Mouse (Mus musculus) naive thymus-derived CD4-positive, alpha-beta T cell, adult 2 months (primary cell): Measurements from ENCODE around the gene Tubgcp3.
"Not testable (repeated sequence)": the region's sequence is repeated elsewhere in the genome, so short reads cannot be mapped to it uniquely, and the experiment has no call there.

ENCODE experiments used
- DNase-seq: peaks from one replicate; pipeline ENCODE4 v3.0.0-alpha.2; 2011; ENCODE audit warnings: low read depth

Gene Tubgcp3

DNA sequence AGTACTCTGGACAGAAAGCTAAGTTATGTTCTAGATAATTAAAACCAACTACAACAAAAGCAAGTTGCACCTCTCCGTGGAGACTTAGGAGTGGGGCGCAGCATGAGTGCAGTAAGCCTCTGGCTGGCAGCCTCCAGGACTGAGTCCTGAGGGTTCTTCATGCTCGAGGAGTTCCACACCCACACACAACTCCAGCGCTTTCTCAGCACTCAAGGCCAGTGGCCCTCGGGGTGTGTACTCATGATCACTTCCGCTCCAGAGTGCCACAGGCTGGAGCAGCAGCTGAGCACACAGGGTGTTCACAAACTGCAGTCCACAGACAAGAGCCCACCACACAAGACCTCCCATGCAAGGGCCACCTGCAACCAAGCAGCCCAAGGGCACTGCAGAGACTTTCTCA is 30.5 kb downstream of the Tubgcp3 start:
- no peak for DNase-seq

DNA sequence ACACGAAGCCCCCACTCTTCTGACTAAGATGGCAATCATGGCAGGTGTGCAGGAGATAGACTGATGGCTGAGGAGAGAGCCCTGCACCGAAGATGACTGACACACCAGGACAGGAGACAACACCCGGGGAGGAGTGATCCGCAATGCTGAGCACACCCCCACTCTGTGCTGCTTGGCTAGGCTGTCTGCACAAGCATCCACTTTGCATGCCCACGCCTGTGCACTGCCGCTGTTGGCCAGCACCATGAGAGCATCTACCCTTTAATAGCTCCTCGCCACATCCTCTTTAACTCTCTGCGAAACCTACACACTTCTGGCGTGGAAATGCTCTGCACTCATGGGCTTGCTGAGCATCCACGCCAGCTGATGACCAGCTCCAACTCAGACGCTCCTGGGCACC is 33.6 kb downstream of the Tubgcp3 start:
- DNase-seq: no peak

DNA sequence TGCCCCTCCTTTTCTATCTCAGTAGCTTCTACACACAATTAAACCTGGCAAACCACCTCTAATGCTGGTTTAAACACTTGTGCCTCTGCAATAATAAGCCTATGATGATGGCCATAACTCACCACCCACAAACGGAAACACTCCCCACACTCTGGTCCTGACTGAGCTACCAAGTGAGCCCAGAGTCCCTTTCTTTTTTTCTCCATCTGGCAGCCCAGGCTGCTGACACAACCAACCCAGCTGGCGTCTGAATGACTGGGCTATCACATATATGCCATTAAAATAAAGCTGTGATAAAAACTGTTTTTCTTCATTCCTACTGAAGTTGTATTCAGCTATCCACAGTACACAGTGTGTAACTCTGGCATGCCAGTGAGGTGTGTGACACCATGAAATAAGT is 36.7 kb downstream of the Tubgcp3 start:
- no peak for DNase-seq

DNA sequence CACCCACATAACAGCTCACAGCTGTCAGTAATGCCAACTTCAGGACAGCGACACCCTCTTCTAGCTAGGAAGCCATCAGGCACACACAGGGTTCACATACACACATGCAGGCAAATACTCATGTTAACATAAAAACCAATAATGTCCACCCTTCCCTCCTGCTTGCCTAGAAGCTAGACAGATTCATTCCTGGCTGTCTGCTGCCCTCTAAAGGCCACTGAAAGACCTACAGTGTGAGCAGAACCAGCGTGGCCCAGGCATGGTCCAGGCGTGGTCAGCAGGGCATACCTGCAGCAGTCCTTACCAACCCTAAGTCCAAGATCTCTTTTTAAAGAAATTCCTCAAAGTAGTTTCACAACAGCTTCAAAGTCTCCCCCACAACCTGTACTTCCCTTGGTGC is 43.0 kb downstream of the Tubgcp3 start:
- peak; percentile 29 for DNase-seq

DNA sequence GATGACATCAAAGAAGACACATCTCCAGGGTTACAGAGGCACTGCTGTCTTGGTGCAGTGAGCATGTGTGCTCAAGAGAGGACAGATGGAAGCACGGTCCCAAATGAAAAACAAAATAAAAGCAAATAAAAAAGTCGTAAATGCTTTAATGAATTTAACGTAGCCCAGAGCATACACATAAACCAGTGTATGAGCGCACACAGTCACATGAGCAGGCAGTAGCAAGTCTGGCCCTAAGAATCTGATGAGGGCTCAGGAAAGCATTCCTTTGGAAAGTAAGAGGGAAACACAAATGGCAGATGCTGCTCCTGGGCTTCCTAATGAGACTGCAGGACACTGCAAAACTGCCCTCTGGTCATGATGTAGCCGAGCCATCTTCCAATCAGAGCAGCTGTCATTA is 46.2 kb downstream of the Tubgcp3 start:
- DNase-seq: no peak

DNA sequence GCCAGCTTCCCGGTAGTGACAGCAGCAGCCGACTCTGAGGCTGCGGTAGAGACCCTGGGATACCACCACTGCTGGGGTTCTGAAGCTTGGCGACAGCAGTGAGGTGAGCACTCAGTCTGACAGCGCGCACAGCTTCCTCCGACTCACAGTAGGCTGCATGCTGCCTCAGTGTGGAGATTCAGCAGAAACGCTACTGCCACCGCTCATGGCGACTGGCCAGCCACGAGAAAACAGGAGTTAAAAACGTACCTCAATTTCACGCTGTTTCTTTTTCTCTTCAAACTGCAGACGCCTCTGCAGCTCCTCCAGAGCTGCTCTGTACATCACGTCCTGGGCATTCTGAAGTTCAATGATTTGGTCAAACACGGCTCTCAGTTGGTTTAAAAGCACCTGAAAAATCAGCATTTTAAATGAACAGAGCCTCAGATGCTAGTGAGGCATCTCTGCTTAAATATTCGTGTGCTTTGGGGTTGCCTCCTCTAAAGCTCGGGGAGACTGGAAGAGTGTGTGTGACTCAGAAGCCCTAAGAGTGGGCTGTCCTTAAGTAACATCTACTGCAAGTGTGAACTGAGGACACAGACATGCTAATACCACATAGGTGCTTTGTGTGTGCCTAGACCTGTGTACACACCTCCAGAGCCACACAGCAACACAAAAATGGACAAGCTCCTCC is 50.4 kb downstream of the Tubgcp3 start:
- no peak for DNase-seq

DNA sequence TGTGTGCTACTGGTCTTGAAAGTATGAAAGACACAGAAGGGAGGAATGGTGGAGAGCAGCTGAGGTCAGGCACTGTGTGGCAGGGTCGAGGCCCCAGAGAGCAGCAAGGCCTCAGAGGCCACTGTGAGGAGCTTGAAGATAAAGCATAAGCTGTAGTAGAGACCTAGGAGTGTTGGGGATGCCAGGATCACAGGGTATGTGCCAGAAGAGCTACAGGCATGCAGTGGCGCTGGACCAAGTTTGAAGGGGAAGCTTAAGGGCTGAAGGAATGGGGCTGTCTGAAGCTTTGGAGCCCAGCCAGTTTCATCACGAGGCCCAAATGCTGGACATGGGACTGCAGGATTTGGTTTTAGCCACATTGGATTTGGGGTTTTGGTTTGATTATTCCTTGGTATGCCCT is 54.7 kb downstream of the Tubgcp3 start:
- DNase-seq: not testable (repeated sequence)

DNA sequence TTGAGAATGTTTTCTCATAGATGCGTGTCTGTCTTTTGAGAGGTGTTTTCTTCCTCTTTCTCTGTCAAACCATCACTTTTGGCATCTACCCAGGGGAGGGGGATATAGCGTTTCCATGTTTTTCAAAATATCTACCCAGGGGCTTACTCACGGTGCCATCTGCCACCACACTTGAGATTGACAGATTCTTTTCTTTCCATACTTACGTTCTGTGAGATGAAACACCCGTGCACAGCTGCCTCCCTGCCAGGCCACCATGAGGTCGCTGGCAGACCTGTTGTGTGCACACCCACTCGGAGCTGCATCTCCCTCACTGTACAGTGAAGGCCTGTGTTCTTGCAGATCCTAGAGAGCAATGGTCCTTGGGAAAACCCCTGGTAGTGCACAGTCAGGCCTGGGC is 58.8 kb downstream of the Tubgcp3 start:
- no peak for DNase-seq

DNA sequence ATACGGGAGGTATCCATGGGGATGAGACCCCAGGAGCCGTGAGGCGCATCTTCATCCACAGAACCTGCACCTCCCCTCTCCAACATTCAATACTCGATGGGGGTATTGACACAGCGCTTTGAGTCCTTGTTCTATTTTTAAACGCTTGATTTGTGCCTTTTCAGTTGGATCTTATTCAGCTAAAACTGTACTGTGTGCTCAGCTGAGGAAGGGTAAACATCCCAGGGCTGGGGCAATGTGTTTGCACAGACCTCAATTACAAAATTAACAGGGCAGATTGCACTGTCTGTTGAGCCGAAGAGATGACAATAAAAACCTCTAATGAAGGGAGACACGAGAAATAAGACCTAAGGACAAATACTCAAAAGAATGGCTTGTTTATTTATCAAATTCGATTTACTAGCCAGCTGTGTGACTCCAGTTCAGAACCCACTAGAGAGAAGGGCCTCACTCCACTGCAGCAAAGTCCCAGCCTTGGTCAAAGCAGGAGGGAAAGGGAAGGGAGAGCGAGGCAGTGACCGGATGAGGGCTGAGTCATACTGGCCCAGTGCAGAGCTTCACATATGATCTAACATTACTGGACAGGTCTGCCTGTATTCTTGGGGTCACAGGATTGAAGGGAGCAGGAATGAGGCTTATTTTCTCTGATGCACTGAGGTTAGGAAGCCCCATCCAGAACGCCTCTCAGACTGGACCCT is 62.1 kb downstream of the Tubgcp3 start:
- no peak for DNase-seq

DNA sequence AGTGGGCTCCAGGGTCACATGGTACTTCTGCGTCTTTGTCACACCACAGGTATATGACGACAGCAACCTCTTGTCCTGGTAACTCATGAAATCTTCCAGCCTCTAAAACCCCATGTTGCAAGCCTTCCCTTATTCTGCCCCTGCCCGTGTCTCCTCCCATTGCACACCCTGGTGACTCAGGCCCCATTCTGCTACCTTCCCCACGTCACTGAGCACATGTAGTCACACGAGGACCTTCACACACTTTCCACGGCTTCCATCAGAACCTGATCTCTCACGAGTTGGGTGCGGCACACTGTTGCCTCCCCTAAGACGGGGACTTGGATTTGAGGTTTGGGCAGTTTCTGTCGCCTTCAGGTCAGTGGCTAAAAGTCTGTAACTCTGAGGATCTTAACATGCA is 63.2 kb downstream of the Tubgcp3 start:
- DNase-seq: no peak

DNA sequence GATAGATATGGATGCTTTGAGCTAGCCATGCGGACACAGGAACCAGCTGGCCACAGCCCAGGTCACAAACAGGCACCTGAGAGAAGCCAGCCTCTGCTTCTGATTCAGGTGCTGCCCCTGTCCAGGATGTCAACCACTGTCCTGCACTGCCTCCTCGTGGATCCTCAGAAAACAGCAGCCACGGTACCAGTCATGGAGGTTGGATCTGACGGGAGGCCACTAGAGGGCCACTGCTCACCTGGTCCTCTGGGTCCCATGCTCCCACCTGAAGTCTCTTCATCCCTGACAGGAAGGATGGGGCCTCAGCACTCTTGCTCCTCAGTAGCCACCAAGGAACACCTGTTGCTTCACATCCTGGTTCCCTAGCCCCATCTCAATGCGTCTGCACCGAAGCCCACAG is 64.8 kb downstream of the Tubgcp3 start:
- DNase-seq: peak; percentile 78

DNA sequence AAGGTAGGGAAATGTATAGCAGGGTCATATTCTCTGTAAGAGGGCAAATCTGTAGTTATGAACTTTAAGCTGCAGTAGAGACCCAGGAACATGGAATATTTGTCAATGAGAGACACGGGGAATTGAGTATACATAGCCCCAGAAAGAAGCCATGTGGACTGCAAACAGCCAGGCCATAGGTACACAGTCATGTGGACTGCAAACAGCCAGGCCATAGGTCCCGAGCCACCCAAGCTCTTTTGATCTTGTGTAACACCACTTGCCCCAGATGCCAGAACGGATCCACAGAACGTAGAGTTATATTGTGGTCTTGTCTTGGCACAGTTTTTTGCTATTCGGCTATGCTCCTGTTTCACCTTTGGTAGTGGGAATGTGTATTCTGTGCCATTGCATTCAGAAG is 88.3 kb downstream of the Tubgcp3 start:
- DNase-seq: no peak

DNA sequence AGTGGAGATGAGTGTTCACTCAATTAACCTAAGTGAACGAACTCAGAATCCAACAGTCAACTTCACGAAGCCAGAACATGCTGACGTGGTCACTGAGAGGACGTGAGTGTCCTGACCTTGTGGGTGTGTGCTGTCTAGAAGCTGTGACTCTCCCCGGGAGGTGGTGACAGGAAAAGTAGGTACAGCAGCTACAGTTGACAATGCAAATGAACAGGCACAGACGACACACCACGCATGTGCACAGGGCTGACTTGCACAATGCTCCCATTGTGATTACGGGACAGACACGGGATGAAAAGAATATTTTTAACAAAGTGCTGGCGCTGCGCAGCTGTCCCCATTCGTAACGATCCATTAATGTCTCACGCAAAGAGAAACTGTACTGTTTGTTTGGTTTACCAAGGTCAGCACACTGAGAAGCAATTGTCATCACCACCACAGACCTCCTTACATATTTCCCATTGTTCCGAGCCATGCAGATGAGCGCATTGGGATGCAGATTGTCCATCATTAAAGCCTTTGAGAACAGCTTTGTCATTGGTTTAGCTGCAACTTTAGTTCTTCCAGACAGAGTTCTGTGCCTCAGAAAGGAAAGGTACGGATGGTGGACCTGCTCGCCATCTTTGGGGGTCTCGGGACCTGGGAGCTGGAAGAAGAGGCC is 92.6 kb downstream of the Tubgcp3 start:
- not testable (repeated sequence) for DNase-seq

DNA sequence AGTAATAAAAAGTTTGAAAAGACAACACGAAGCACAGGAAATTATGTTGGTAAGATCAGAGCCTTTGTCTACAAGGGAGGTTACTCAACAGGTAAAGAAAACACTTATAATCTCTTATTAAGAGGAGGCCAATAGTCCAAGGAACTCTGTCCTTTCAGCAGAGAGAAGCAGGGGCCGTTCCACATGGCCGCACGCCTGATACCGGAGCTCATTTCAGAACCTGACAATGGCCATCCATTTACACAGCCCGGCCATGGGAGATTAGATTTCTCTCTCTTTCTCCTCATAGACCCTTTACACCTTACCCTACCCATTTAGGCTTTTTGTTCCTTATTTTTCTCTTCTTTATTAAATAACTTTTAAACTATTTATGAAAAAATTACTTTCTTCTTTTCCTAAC is 95.3 kb downstream of the Tubgcp3 start:
- no peak for DNase-seq

DNA sequence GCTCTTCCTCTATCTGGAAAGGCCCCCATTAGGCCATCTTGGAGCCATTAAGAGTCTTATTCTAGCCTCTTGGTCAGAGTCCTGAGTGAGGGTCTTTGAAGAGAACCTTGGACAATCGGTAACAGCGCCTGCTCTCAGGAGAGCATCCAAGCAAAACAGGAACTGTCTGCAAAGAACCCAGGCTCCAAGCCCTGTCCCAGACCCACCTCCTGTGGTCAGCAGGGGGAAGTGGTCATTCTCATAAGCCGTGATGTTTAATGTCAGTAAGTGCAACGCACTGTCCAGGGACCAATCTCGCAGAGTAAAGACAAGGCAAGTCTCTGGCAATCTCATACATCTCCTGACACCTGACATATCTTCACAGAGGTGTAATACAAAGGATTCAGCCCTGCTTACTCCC is 96.0 kb downstream of the Tubgcp3 start:
- no peak for DNase-seq

DNA sequence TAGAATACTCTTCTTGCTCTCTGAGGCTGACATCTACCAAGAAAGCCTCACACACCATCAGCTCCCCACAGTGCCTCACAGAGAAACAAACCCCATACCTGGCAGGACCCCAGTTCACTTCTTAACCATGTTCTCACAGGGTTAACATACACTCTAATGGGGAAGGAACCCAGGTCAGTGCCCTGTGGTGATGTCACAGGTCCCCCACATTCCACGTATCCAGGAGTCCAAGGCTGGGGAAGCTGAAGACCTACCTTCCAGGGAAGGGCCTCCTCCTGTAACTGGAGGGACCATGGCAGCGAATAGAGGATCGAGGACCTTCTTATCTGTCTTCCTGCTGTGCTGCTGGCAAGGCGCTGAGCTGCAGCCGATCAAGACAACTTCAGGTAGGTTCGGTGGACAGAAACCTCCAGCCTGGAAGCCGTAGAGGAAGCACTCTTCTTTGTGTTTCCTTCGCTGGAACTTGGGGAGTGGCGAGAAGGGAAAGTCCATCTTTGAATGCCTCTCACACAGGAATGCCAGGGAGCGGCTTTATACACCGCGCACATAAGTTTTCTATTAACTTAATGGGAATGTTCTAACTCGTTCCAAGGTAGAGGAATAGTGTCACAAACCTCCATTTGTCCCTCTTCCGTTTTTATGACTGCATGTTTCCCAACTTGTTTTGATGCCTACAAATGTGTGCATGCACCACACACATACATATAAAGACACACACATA is 99.1 kb downstream of the Tubgcp3 start, which contains the start of gene Spaca7:
Gene Spaca7, plus strand, starts transcription at position 216 of the 721 bp plus-strand sequence.
- no peak for DNase-seq

DNA sequence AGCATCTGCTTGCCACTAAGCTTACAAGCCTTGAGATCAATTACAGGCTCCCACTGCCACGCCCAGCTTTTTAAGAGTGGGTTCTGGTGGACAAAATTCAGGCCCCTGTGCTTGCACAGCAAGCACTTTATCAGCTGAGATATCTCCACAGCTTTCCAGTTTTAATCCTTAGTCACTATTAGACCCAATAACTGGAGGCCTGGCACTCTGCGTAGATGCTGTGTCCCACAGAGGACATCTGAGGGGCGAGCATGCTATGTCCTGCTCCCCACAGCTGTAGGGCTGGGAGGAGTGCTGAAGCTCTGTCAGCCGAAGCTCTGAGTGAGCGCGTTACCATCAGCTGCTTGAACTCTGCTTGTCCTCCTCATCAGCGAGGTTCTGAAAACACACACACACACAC is 105.5 kb downstream of the Tubgcp3 start:
- DNase-seq: no peak

DNA sequence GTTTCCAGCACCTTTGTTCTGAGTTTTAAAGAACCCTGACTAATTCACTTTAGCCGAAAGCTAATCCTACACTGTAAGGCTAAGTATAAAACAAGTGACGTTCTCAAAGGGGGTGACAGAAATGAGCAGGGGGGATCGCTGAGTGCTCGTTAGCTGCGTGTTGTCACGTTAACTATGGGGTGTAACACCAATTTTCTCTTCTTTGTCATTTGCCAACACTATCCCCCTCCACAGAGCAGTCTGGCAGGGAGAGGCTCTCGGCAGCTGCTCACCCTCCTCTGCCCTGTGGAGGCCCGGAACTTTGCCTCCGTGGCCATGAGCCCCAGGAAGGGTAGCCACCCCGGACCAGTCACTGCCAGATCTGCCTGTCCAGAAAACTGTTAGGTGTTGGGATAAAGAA is 106.6 kb downstream of the Tubgcp3 start:
- DNase-seq: no peak

DNA sequence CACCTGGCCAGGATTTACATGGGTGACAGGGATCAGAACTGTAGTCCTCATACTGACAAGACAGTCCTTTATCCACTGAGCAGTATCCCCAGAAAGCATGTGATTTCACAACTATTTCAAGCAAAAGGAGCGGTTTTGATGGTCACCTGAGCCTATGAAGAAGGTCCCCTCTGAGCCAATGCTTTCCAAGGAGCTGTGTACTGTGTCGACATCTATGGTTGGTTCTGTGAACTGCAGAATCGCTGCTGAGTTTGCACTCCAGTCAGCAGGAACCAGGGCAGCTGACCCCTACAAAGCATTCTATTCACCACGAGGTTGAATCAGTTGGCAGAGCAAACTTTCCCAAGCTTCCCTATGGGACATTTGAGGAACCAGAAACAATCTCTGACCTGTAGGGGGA is 107.7 kb downstream of the Tubgcp3 start:
- no peak for DNase-seq
